Mouse (Mus musculus) left cerebral cortex, postnatal 36 days (tissue): Measurements from ENCODE around the gene Klhl5. TPM values are rescaled to one million over a fixed set of nuclear protein-coding genes. Genes with fewer than 3 reads are reported as not detected.

Experiments
- DNase-seq, 2 experiments: peaks; one replicate each; pipeline ENCODE4 v3.0.0; 2021 to 2022; ENCODE audit warnings: low spot score in 2 of 2, mixed read lengths in 1 of 2
- intact Hi-C: fragments of 180-260 bp; cut with DNase I; formaldehyde crosslinking; loops from one replicate; pipeline ENCODE4 v1.15.1; 2025
- total RNA-seq, 2 experiments: library from RNA; stranded (reverse); gene quantifications; 2 replicates each; pipeline ENCODE4 v1.2.3; 2021

Klhl5 gene
- 10 to 100 TPM; 39.5 to 41.9 TPM for total RNA-seq

- intact Hi-C loops, result loop anchor here (1.0 kb wide), 1 partner anchor 24 kb away; no protein-coding TSS in a partner anchor
- peak; percentile 80 to 83 for DNase-seq
These were observed at the start of gene Klhl5 for GRCm38 (mm10) chr5:65106876-65107772. TSS of gene Klhl5 (plus strand) at chr5:65107539.

GRCm38 (mm10) chr5:65057596-65057995, 49.7 kb upstream of the Klhl5 start:
- DNase-seq, result no peak
- intact Hi-C loops, result no loop called here

GRCm38 (mm10) chr5:65059806-65060205, 47.5 kb upstream of the Klhl5 start:
- DNase-seq, result no peak
- intact Hi-C loops, result no loop called here

GRCm38 (mm10) chr5:65062236-65062635, 45.1 kb upstream of the Klhl5 start:
- no peak for DNase-seq
- intact Hi-C loops, result no loop called here

- intact Hi-C loops, result no loop called here
- DNase-seq, result no peak
These were observed 44.1 kb upstream of the Klhl5 start for GRCm38 (mm10) chr5:65063266-65063665.

- intact Hi-C loops, result no loop called here
- no peak for DNase-seq
These were observed 39.2 kb upstream of the Klhl5 start for GRCm38 (mm10) chr5:65068166-65068565.

- intact Hi-C loops, result no loop called here
- DNase-seq, result no peak
These were observed 37.5 kb upstream of the Klhl5 start for GRCm38 (mm10) chr5:65069872-65070271.

- intact Hi-C loops, result no loop called here
- no peak for DNase-seq
These were observed 35.6 kb upstream of the Klhl5 start for GRCm38 (mm10) chr5:65071689-65072118.

GRCm38 (mm10) chr5:65073247-65073646, 34.1 kb upstream of the Klhl5 start:
- no peak for DNase-seq
- intact Hi-C loops, result no loop called here

- DNase-seq, result no peak
- intact Hi-C loops, result loop anchor here (5.0 kb wide), 1 partner anchor 63 kb away; no protein-coding TSS in a partner anchor
These were observed 32.6 kb upstream of the Klhl5 start for GRCm38 (mm10) chr5:65074693-65075092.

GRCm38 (mm10) chr5:65076087-65076486, 31.3 kb upstream of the Klhl5 start:
- no peak for DNase-seq
- intact Hi-C loops, result loop anchor here (5.0 kb wide), 1 partner anchor 61 kb away; no protein-coding TSS in a partner anchor

- intact Hi-C loops, result loop anchor here (5.0 kb wide), 1 partner anchor 61 kb away; no protein-coding TSS in a partner anchor
- no peak for DNase-seq
These were observed 30.6 kb upstream of the Klhl5 start for GRCm38 (mm10) chr5:65076748-65077147.

GRCm38 (mm10) chr5:65078081-65078480, 29.3 kb upstream of the Klhl5 start:
- intact Hi-C loops, result loop anchor here (5.0 kb wide), 1 partner anchor 59 kb away; no protein-coding TSS in a partner anchor
- DNase-seq, result no peak

GRCm38 (mm10) chr5:65079881-65080280, 27.5 kb upstream of the Klhl5 start:
- peak; percentile 12 to 32 for DNase-seq
- intact Hi-C loops, result loop anchor here (5.0 kb wide), 1 partner anchor 57 kb away; no protein-coding TSS in a partner anchor

- no peak for DNase-seq
- intact Hi-C loops, result no loop called here
These were observed 25.5 kb upstream of the Klhl5 start for GRCm38 (mm10) chr5:65081836-65082235.

GRCm38 (mm10) chr5:65086522-65086921, 20.8 kb upstream of the Klhl5 start:
- no peak for DNase-seq
- intact Hi-C loops, result no loop called here

- intact Hi-C loops, result no loop called here
- no peak for DNase-seq
These were observed 17.6 kb upstream of the Klhl5 start for GRCm38 (mm10) chr5:65089707-65090106.

GRCm38 (mm10) chr5:65091184-65091858, 16.0 kb upstream of the Klhl5 start:
- no peak for DNase-seq
- intact Hi-C loops, result no loop called here

GRCm38 (mm10) chr5:65091921-65092320, 15.4 kb upstream of the Klhl5 start, which contains the start of gene Tmem156:
TSS of gene Tmem156 (minus strand) at chr5:65092132.
- intact Hi-C loops, result no loop called here
- DNase-seq, result no peak

- DNase-seq, result no peak
- intact Hi-C loops, result no loop called here
These were observed 13.6 kb upstream of the Klhl5 start for GRCm38 (mm10) chr5:65093769-65094168.
